Mouse (Mus musculus) MEL (cell line): ENCODE measurements around the gene Zswim5. TPM values are rescaled to one million over a fixed set of nuclear protein-coding genes. Genes with fewer than 3 reads are reported as not detected.
A peak's percentile ranks its signal among the peaks of the same experiment; 100 is the strongest.

Source experiments
- DNase-seq: peaks from one replicate; pipeline ENCODE4 v3.0.0; 2011; ENCODE audit warnings: low read depth, low spot score
- H3K27ac ChIP-seq: 2 replicates; pipeline ENCODE4 v1.5.1; 2012; ENCODE audit warnings: low read depth, mild to moderate bottlenecking, control low read depth, low read length, moderate library complexity; ENCODE audit not compliant: control insufficient read depth
- H3K27me3 ChIP-seq, 2 experiments: fragments of 150-350 bp in 1 of 2; sonication (generic) in 1 of 2; 2 replicates each; pipeline ENCODE4 v1.6.1; 2012; ENCODE audit warnings: low read length in 2 of 2, mild to moderate bottlenecking in 2 of 2, improper control_type of control experiment in 1 of 2, moderate library complexity in 1 of 2; ENCODE audit not compliant: insufficient read depth in 2 of 2, control insufficient read depth in 1 of 2
- H3K36me3 ChIP-seq, 2 experiments: 2 replicates each; pipeline ENCODE4 v1.6.1; 2012 to 2014; ENCODE audit warnings: low read length in 2 of 2, improper control_type of control experiment in 1 of 2, inconsistent platforms in 1 of 2, mild to moderate bottlenecking in 1 of 2; ENCODE audit not compliant: insufficient read depth in 2 of 2, control insufficient read depth in 1 of 2
- H3K4me1 ChIP-seq, 2 experiments: fragments of 150-350 bp in 1 of 2; sonication (generic) in 1 of 2; 2 replicates each; pipeline ENCODE4 v1.6.1; 2012; ENCODE audit warnings: low read length in 2 of 2, improper control_type of control experiment in 1 of 2, mild to moderate bottlenecking in 1 of 2; ENCODE audit not compliant: insufficient read depth in 2 of 2, control insufficient read depth in 1 of 2
- H3K4me3 ChIP-seq, 2 experiments: fragments of 150-350 bp in 1 of 2; sonication (generic) in 1 of 2; 2 replicates each; pipeline ENCODE4 v1.5.1; 2012; ENCODE audit warnings: low read depth in 2 of 2, low read length in 2 of 2, mild to moderate bottlenecking in 2 of 2, moderate library complexity in 2 of 2, control low read depth in 1 of 2, improper control_type of control experiment in 1 of 2; ENCODE audit not compliant: control insufficient read depth in 1 of 2, insufficient read depth in 1 of 2
- H3K79me2 ChIP-seq: 2 replicates; pipeline ENCODE4 v1.6.1; 2012; ENCODE audit warnings: mild to moderate bottlenecking, low read length, moderate library complexity; ENCODE audit not compliant: control insufficient read depth, poor library complexity, insufficient read depth
- H3K9ac ChIP-seq: 2 replicates; pipeline ENCODE4 v1.6.1; 2012; ENCODE audit warnings: low read depth, mild to moderate bottlenecking, control low read depth, low read length, moderate library complexity; ENCODE audit not compliant: control insufficient read depth, poor library complexity, severe bottlenecking
- H3K9me3 ChIP-seq: fragments of 150-350 bp; sonication (generic); replicated peaks from 2 replicates; pipeline ENCODE4 v1.6.1; 2012; ENCODE audit warnings: mild to moderate bottlenecking, low read length, improper control_type of control experiment, moderate library complexity; ENCODE audit not compliant: insufficient read depth
- BHLHE40 ChIP-seq: IDR thresholded peaks from 2 replicates; pipeline ENCODE4 v1.6.1; 2012; ENCODE audit warnings: low read depth, mild to moderate bottlenecking, inconsistent platforms, low read length, improper control_type of control experiment, borderline replicate concordance
- CHD2 ChIP-seq: IDR thresholded peaks from 2 replicates; pipeline ENCODE4 v1.6.1; 2011; ENCODE audit warnings: low read length, improper control_type of control experiment
- CTCF ChIP-seq, 3 experiments: IDR thresholded peaks in 2 of 3; conservative IDR thresholded peaks in 1 of 3; 2 replicates each; pipeline ENCODE4 v1.5.1; 2011 to 2012; ENCODE audit warnings: low read length in 3 of 3, low read depth in 2 of 3, mild to moderate bottlenecking in 2 of 3, improper control_type of control experiment in 1 of 3, inconsistent platforms in 1 of 3, mixed read lengths in 1 of 3, moderate library complexity in 1 of 3; ENCODE audit not compliant: control insufficient read depth in 1 of 3, insufficient read depth in 1 of 3, poor library complexity in 1 of 3, severe bottlenecking in 1 of 3
- ELF1 ChIP-seq: IDR thresholded peaks from 2 replicates; pipeline ENCODE4 v1.6.1; 2014; ENCODE audit warnings: low read depth, mild to moderate bottlenecking, inconsistent platforms, low read length, improper control_type of control experiment, moderate library complexity
- HCFC1 ChIP-seq: IDR thresholded peaks from 2 replicates; pipeline ENCODE4 v1.6.1; 2012; ENCODE audit warnings: low read depth, mild to moderate bottlenecking, inconsistent platforms, low read length, improper control_type of control experiment, moderate library complexity
- JUND ChIP-seq: IDR thresholded peaks from 2 replicates; pipeline ENCODE4 v1.6.1; 2011; ENCODE audit warnings: low read depth, mild to moderate bottlenecking, improper control_type of control experiment, low read length
- MAX ChIP-seq: IDR thresholded peaks from 2 replicates; pipeline ENCODE4 v1.6.1; 2011; ENCODE audit warnings: low read length, improper control_type of control experiment
- MAZ ChIP-seq: IDR thresholded peaks from 2 replicates; pipeline ENCODE4 v1.6.1; 2012; ENCODE audit warnings: low read depth, mild to moderate bottlenecking, inconsistent platforms, low read length, improper control_type of control experiment
- MEF2A ChIP-seq: IDR thresholded peaks from 2 replicates; pipeline ENCODE4 v1.6.1; 2014; ENCODE audit warnings: low read depth, mild to moderate bottlenecking, inconsistent platforms, low read length, improper control_type of control experiment; ENCODE audit not compliant: poor library complexity, insufficient replicate concordance, severe bottlenecking; ENCODE audit errors: extremely low read depth
- MXI1 ChIP-seq: IDR thresholded peaks from 2 replicates; pipeline ENCODE4 v1.6.1; 2011; ENCODE audit warnings: mild to moderate bottlenecking, low read depth, low read length, improper control_type of control experiment
- MYC ChIP-seq: IDR thresholded peaks from 2 replicates; pipeline ENCODE4 v1.6.1; 2011; ENCODE audit warnings: low read depth, mild to moderate bottlenecking, low read length, improper control_type of control experiment, moderate library complexity
- NELFE ChIP-seq: IDR thresholded peaks from 2 replicates; pipeline ENCODE4 v1.6.1; 2011; ENCODE audit warnings: low read depth, low read length, improper control_type of control experiment
- NRF1 ChIP-seq: IDR thresholded peaks from 2 replicates; pipeline ENCODE4 v1.6.1; 2014; ENCODE audit warnings: low read depth, mild to moderate bottlenecking, inconsistent platforms, low read length, improper control_type of control experiment, moderate library complexity; ENCODE audit not compliant: poor library complexity, insufficient read depth, severe bottlenecking
- POLR2AphosphoS2 ChIP-seq: IDR thresholded peaks from 2 replicates; pipeline ENCODE4 v1.6.1; 2011; ENCODE audit warnings: low read length, improper control_type of control experiment
- POLR2AphosphoS5 ChIP-seq: IDR thresholded peaks from 2 replicates; pipeline ENCODE4 v1.6.1; 2012; ENCODE audit warnings: low read depth, borderline replicate concordance, mild to moderate bottlenecking, inconsistent platforms, low read length, moderate library complexity, mixed read lengths
- RAD21 ChIP-seq: IDR thresholded peaks from 2 replicates; pipeline ENCODE4 v1.6.1; 2011; ENCODE audit warnings: mild to moderate bottlenecking, low read depth, low read length, improper control_type of control experiment
- RCOR1 ChIP-seq: IDR thresholded peaks from 2 replicates; pipeline ENCODE4 v1.6.1; 2012; ENCODE audit warnings: low read depth, mild to moderate bottlenecking, inconsistent platforms, low read length, improper control_type of control experiment
- SMC3 ChIP-seq: IDR thresholded peaks from 2 replicates; pipeline ENCODE4 v1.6.1; 2011; ENCODE audit warnings: low read depth, low read length, improper control_type of control experiment
- TBP ChIP-seq: IDR thresholded peaks from 2 replicates; pipeline ENCODE4 v1.8.0; 2011; ENCODE audit warnings: low read depth, low read length, improper control_type of control experiment
- UBTF ChIP-seq: IDR thresholded peaks from 2 replicates; pipeline ENCODE4 v1.6.1; 2012; ENCODE audit warnings: low read depth, mild to moderate bottlenecking, inconsistent platforms, low read length, improper control_type of control experiment, moderate library complexity, borderline replicate concordance; ENCODE audit not compliant: insufficient read depth
- ZMIZ1 ChIP-seq: IDR thresholded peaks from 2 replicates; pipeline ENCODE4 v1.6.1; 2012; ENCODE audit warnings: low read depth, mild to moderate bottlenecking, inconsistent platforms, low read length, improper control_type of control experiment, moderate library complexity
- polyA plus RNA-seq, 2 experiments: library from polyadenylated mRNA; stranded (reverse) in 1 of 2; unstranded in 1 of 2; fragments of >175 nt in 1 of 2; fragments of >200 nt in 1 of 2; gene quantifications; 2 replicates each; pipeline versions ENCODE4 v1.2.1 to v1.2.4; 2012; ENCODE audit warnings: low replicate concordance in 2 of 2, low read depth in 1 of 2; ENCODE audit not compliant: insufficient read length in 2 of 2, insufficient read depth in 1 of 2, missing spikeins in 1 of 2
- total RNA-seq: library from RNA; depleted of rRNA; stranded (reverse); fragments of 300-350 nt; gene quantifications from 2 replicates; pipeline ENCODE4 v1.2.3, GENCODE M21; 2012

The Zswim5 gene
- total and polyA plus RNA-seq, 3 experiments = 0.03 TPM; not detected in 2

DNA sequence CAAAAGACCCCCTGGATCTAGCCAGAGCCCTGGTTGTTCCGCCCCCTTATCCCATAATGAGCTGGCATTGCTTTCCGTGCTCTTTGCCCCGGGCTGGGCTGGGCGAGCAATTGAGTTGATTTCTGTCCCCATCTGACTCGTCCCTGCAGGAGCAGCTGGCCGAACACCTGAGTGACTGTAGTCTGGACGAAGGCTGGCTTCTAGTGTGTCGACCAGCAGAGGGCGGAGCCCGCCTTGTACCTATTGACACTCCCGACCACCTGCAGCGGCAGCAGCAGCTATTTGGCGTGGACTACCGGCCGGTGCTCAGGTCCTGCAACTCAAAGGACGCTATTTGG lies 118.6 kb downstream of the Zswim5 start:
- no peak overlapping the region for H3K27ac ChIP-seq
- H3K36me3 ChIP-seq = peaks cover 0 to 5% of the 10 kb centered on the region in 2 experiments; a peak in 2 of 4 replicates
- no peaks in the 10 kb centered on the region for H3K27me3 ChIP-seq
- H3K79me2 ChIP-seq = peaks cover 6% of the 10 kb centered on the region; the same call in 1 of the 2 replicates
- peak overlapping the region; percentile 72 for H3K9ac ChIP-seq
- peak; percentile 34 for DNase-seq
- no peaks in the 10 kb centered on the region for H3K9me3 ChIP-seq
- peak; percentile 52 for TF ChIP-seq SMC3
- peak; percentile 12 for TF ChIP-seq RAD21
- peak in 2 of 3 experiments; percentile 34 to 44; a peak in 4 of 6 replicates for TF ChIP-seq CTCF (IDR thresholded peaks at IDR 0.05 in 2 of 3, conservative IDR thresholded peaks at IDR 0.05 in 1 of 3; ENCODE audit: control insufficient read depth in 1 of 3, insufficient read depth in 1 of 3, low read depth in 2 of 3, low read length in 3 of 3, poor library complexity in 1 of 3, severe bottlenecking in 1 of 3)
- TF ChIP-seq CHD2 = no peak
- peaks cover 0 to 5% of the 10 kb centered on the region in 2 experiments; a peak in 2 of 4 replicates for H3K4me1 ChIP-seq
- H3K4me3 ChIP-seq = peak overlapping the region; percentile 13 to 77

DNA sequence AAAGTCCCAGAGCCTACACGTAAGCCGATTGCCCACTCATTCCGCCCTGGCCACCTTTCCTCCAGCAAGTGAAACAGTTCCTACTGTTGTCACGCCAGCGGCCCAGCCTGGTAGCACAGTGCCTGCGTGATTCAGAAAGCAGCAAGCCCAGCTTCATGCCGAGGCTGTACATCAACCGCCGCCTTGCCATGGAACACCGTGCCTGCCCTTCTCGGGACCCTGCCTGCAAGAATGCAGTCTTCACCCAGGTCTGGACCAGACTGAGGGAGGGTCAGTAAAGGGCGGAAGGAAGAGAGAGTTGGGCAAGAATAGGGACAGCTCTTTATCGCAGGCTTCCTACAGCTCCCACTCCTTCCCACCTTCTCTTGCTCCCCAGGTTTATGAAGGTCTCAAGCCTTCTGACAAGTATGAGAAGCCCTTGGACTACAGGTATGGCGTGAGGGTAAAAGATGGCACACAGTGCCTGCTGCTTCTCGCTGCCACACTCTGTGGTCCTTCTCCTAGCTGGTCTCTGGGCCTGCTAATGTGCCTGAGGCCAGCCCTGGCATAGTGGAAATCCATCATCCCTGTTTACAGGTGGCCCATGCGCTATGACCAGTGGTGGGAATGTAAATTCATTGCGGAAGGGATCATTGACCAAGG lies 122.5 kb downstream of the Zswim5 start:
- no peaks in the 10 kb centered on the region for H3K36me3 ChIP-seq
- no peaks in the 10 kb centered on the region for H3K4me1 ChIP-seq
- no peak overlapping the region for H3K9ac ChIP-seq
- H3K27ac ChIP-seq = no peak overlapping the region
- no peaks in the 10 kb centered on the region for H3K27me3 ChIP-seq
- no peaks in the 10 kb centered on the region for H3K9me3 ChIP-seq
- no peak overlapping the region for H3K4me3 ChIP-seq
- peaks cover 2% of the 10 kb centered on the region; the same call in 1 of the 2 replicates for H3K79me2 ChIP-seq
- DNase-seq = no peak
- TF ChIP-seq MAZ (no peak), POLR2AphosphoS2 (no peak), RCOR1 (no peak), MYC (no peak), NELFE (no peak), MXI1 (no peak), CHD2 (no peak), UBTF (no peak), JUND (no peak), BHLHE40 (no peak), NRF1 (no peak), MEF2A (no peak), ZMIZ1 (no peak), ELF1 (no peak), TBP (no peak), HCFC1 (no peak), MAX (no peak), POLR2AphosphoS5 (no peak), CTCF (IDR thresholded peaks at IDR 0.05 in 2 of 3, conservative IDR thresholded peaks at IDR 0.05 in 1 of 3; ENCODE audit: control insufficient read depth in 1 of 3, insufficient read depth in 1 of 3, low read depth in 2 of 3, low read length in 3 of 3, poor library complexity in 1 of 3, severe bottlenecking in 1 of 3) (no peak)
